Mouse (Mus musculus) small intestine, adult 2 months (tissue): ENCODE results near the gene Zfp652.

ENCODE experiments used
- CTCF ChIP-seq: fragments of 200-500 bp; IDR thresholded peaks from 2 replicates; pipeline ENCODE4 v1.5.1; 2012; ENCODE audit warnings: low read depth, mild to moderate bottlenecking, control low read depth, inconsistent platforms, low read length, moderate library complexity, mixed read lengths; ENCODE audit not compliant: insufficient replicate concordance, insufficient read length; ENCODE audit errors: extremely low read depth
- POLR2A ChIP-seq: fragments of 200-500 bp; IDR thresholded peaks from 2 replicates; pipeline ENCODE4 v1.6.1; 2012; ENCODE audit warnings: low read depth, mild to moderate bottlenecking, control low read depth, inconsistent platforms, low read length, moderate library complexity

- TF ChIP-seq CTCF (no peak), POLR2A (no peak)
These were observed 68.0 kb downstream of the Zfp652 start for GRCm38 (mm10) chr11:95780480-95780879.
